Mouse (Mus musculus) hindbrain, postnatal 0 days (tissue): ENCODE measurements around the gene Fam207a. TPM values are rescaled to one million over a fixed set of nuclear protein-coding genes. Genes with fewer than 3 reads are reported as not detected.

Experiments used
- ATAC-seq: fragments of 200-750 bp; cut with Nextera tagmentation; 2 replicates; pipeline ENCODE4 v1.8.0; 2017; ENCODE audit warnings: mild to moderate bottlenecking, moderate TSS enrichment, moderate library complexity
- DNase-seq: peaks from one replicate; pipeline ENCODE4 v3.0.0-alpha.2; 2015; ENCODE audit warnings: low spot score
- H3K27ac ChIP-seq: fragments of 300-500 bp; sonication (generic); 2 replicates; pipeline ENCODE4 v1.5.1; 2014; ENCODE audit warnings: mild to moderate bottlenecking
- H3K27me3 ChIP-seq: fragments of 300-500 bp; sonication (generic); 2 replicates; pipeline ENCODE4 v1.6.1; 2014; ENCODE audit warnings: low read length, mixed read lengths; ENCODE audit not compliant: insufficient read depth
- H3K36me3 ChIP-seq: fragments of 300-500 bp; sonication (generic); 2 replicates; pipeline ENCODE4 v1.6.1; 2014; ENCODE audit warnings: low read length, mixed read lengths; ENCODE audit not compliant: insufficient read depth
- H3K4me1 ChIP-seq: fragments of 300-500 bp; sonication (generic); 2 replicates; pipeline ENCODE4 v1.6.1; 2014; ENCODE audit warnings: antibody characterized with exemption, low read length, mixed read lengths; ENCODE audit not compliant: insufficient read depth
- H3K4me2 ChIP-seq: fragments of 300-500 bp; sonication (generic); 2 replicates; pipeline ENCODE4 v1.6.1; 2014; ENCODE audit warnings: low read depth, mild to moderate bottlenecking, low read length, moderate library complexity, mixed read lengths
- H3K4me3 ChIP-seq: fragments of 300-500 bp; sonication (generic); 2 replicates; pipeline ENCODE4 v1.5.1; 2014; ENCODE audit warnings: low read length
- H3K9ac ChIP-seq: fragments of 300-500 bp; sonication (generic); replicated peaks from 2 replicates; pipeline ENCODE4 v1.6.1; 2014; ENCODE audit warnings: mild to moderate bottlenecking, low read length, moderate library complexity, mixed read lengths
- H3K9me3 ChIP-seq: fragments of 300-500 bp; sonication (generic); 2 replicates; pipeline ENCODE4 v1.6.1; 2016; ENCODE audit warnings: low read length, mixed read lengths
- CTCF ChIP-seq: IDR thresholded peaks from 2 replicates; pipeline ENCODE4 v1.5.1; 2016; ENCODE audit warnings: antibody characterized with exemption, control low read depth, low read depth
- WGBS: fragments of 180-500 bp; shearing (Covaris S2); extraction: QIAGEN DNeasy Blood & Tissue Kit; methylation state at CpG from one replicate; pipeline ENCODE4 v1.1.7; 2014; 5-methylcytosine and 5-hydroxymethylcytosine counted together
- polyA plus RNA-seq: library from polyadenylated mRNA; unstranded; fragments of >200 nt; fragmentation: Nextera tagmentation; extraction: Ambion mirVana; gene quantifications from 2 replicates; pipeline ENCODE4 v1.2.1, GENCODE M21; 2015
- total RNA-seq: library from RNA; depleted of rRNA; stranded (reverse); fragments of >200 nt; gene quantifications from 2 replicates; pipeline ENCODE4 v1.2.3, GENCODE M21; 2014

Fam207a gene
- total and polyA plus RNA-seq, 2 experiments from 2014 or later = 31.8 to 56.2 TPM

- Histone ChIP-seq H3K27me3 (no peaks in the 10 kb centered on the region), H3K9ac (no peak overlapping the region), H3K4me1 (no peaks in the 10 kb centered on the region), H3K4me2 (no peak overlapping the region), H3K36me3 (no peaks in the 10 kb centered on the region), H3K4me3 (no peak overlapping the region), H3K9me3 (no peaks in the 10 kb centered on the region), H3K27ac (no peak overlapping the region)
- ATAC-seq (no peak), DNase-seq (no peak)
- no peak for TF ChIP-seq CTCF
- 75% methylated on average over 10 of the region's 10 CpGs for WGBS
These were observed 26.5 kb upstream of the Fam207a start for GRCm38 (mm10) chr10:77541864-77542666.

- WGBS = 87% methylated on average over 4 of the region's 4 CpGs
- ATAC-seq = no peak
- H3K9me3 ChIP-seq = no peaks in the 10 kb centered on the region
- H3K27me3 ChIP-seq = no peaks in the 10 kb centered on the region
- no peak for DNase-seq
- no peak overlapping the region for H3K9ac ChIP-seq
- no peak overlapping the region for H3K4me2 ChIP-seq
- no peak for TF ChIP-seq CTCF
- no peak overlapping the region for H3K27ac ChIP-seq
- no peak overlapping the region for H3K4me3 ChIP-seq
- no peaks in the 10 kb centered on the region for H3K4me1 ChIP-seq
- no peaks in the 10 kb centered on the region for H3K36me3 ChIP-seq
These were observed 25.1 kb upstream of the Fam207a start for GRCm38 (mm10) chr10:77540576-77541102.

- no peak for TF ChIP-seq CTCF
- Histone ChIP-seq H3K27ac (no peak overlapping the region), H3K4me3 (no peak overlapping the region), H3K4me2 (no peak overlapping the region), H3K9ac (no peak overlapping the region), H3K27me3 (no peaks in the 10 kb centered on the region), H3K4me1 (no peaks in the 10 kb centered on the region), H3K36me3 (no peaks in the 10 kb centered on the region), H3K9me3 (no peaks in the 10 kb centered on the region)
- ATAC-seq = no peak
- WGBS = 71% methylated on average over 7 of the region's 7 CpGs
- no peak for DNase-seq
These were observed 23.8 kb upstream of the Fam207a start for GRCm38 (mm10) chr10:77539320-77539945.

- ATAC-seq (no peak), DNase-seq (no peak)
- Histone ChIP-seq H3K9me3 (no peaks in the 10 kb centered on the region), H3K9ac (no peak overlapping the region), H3K4me2 (no peak overlapping the region), H3K27ac (no peak overlapping the region), H3K36me3 (no peaks in the 10 kb centered on the region), H3K27me3 (no peaks in the 10 kb centered on the region), H3K4me3 (no peak overlapping the region), H3K4me1 (no peaks in the 10 kb centered on the region)
- WGBS = 87% methylated on average over 11 of the region's 11 CpGs
- no peak for TF ChIP-seq CTCF
These were observed 21.9 kb upstream of the Fam207a start for GRCm38 (mm10) chr10:77537215-77538209.

GRCm38 (mm10) chr10:77536727-77537126 lies 21.1 kb upstream of the Fam207a start:
- no peaks in the 10 kb centered on the region for H3K4me1 ChIP-seq
- H3K9ac ChIP-seq = no peak overlapping the region
- H3K27ac ChIP-seq = no peak overlapping the region
- 68% methylated on average over 8 of the region's 8 CpGs for WGBS
- no peak overlapping the region for H3K4me2 ChIP-seq
- H3K9me3 ChIP-seq = no peaks in the 10 kb centered on the region
- ATAC-seq = no peak
- no peak for DNase-seq
- no peaks in the 10 kb centered on the region for H3K36me3 ChIP-seq
- no peak overlapping the region for H3K4me3 ChIP-seq
- no peak for TF ChIP-seq CTCF
- H3K27me3 ChIP-seq = no peaks in the 10 kb centered on the region

GRCm38 (mm10) chr10:77532020-77532413 lies 16.4 kb upstream of the Fam207a start:
- H3K4me2 ChIP-seq = no peak overlapping the region
- no peaks in the 10 kb centered on the region for H3K36me3 ChIP-seq
- no peak for DNase-seq
- ATAC-seq = no peak
- no peaks in the 10 kb centered on the region for H3K27me3 ChIP-seq
- no peak for TF ChIP-seq CTCF
- H3K27ac ChIP-seq = no peak overlapping the region
- no peak overlapping the region for H3K4me3 ChIP-seq
- H3K9me3 ChIP-seq = no peaks in the 10 kb centered on the region
- no peak overlapping the region for H3K9ac ChIP-seq
- no peaks in the 10 kb centered on the region for H3K4me1 ChIP-seq
- WGBS = 78% methylated on average over 1 of the region's 1 CpGs
